Mouse (Mus musculus): ENCODE measurements around the gene Fate1.

Fate1 gene

GRCm38 (mm10) chrX:72012804-72013203, 40.0 kb downstream of the Fate1 start:
- no peak for TF ChIP-seq GATA4 (IDR thresholded peaks at IDR 0.05; ENCODE audit: insufficient replicate concordance, low read length)

GRCm38 (mm10) chrX:72022241-72022640, 49.5 kb downstream of the Fate1 start:
- no peak for TF ChIP-seq GATA4 (IDR thresholded peaks at IDR 0.05; ENCODE audit: insufficient replicate concordance, low read length)

- no peak for TF ChIP-seq GATA4 (IDR thresholded peaks at IDR 0.05; ENCODE audit: insufficient replicate concordance, low read length)
Observed at GRCm38 (mm10) chrX:72022750-72023398, 50.1 kb downstream of the Fate1 start.

- TF ChIP-seq GATA4 (IDR thresholded peaks at IDR 0.05; ENCODE audit: insufficient replicate concordance, low read length), result no peak
Observed at GRCm38 (mm10) chrX:72023542-72023941, 50.8 kb downstream of the Fate1 start.
